Mouse (Mus musculus) MEL (cell line): ENCODE data around the gene Sod1. TPM values are rescaled to one million over a fixed set of nuclear protein-coding genes. Genes with fewer than 3 reads are reported as not detected.

Experiments
- DNase-seq: peaks from one replicate; pipeline ENCODE4 v3.0.0; 2011; ENCODE audit warnings: low read depth, low spot score
- H3K27ac ChIP-seq: 2 replicates; pipeline ENCODE4 v1.5.1; 2012; ENCODE audit warnings: low read depth, mild to moderate bottlenecking, control low read depth, low read length, moderate library complexity; ENCODE audit not compliant: control insufficient read depth
- H3K27me3 ChIP-seq, 2 experiments: fragments of 150-350 bp in 1 of 2; sonication (generic) in 1 of 2; 2 replicates each; pipeline ENCODE4 v1.6.1; 2012; ENCODE audit warnings: low read length in 2 of 2, mild to moderate bottlenecking in 2 of 2, improper control_type of control experiment in 1 of 2, moderate library complexity in 1 of 2; ENCODE audit not compliant: insufficient read depth in 2 of 2, control insufficient read depth in 1 of 2
- H3K36me3 ChIP-seq, 2 experiments: 2 replicates each; pipeline ENCODE4 v1.6.1; 2012 to 2014; ENCODE audit warnings: low read length in 2 of 2, improper control_type of control experiment in 1 of 2, inconsistent platforms in 1 of 2, mild to moderate bottlenecking in 1 of 2; ENCODE audit not compliant: insufficient read depth in 2 of 2, control insufficient read depth in 1 of 2
- H3K4me1 ChIP-seq, 2 experiments: fragments of 150-350 bp in 1 of 2; sonication (generic) in 1 of 2; 2 replicates each; pipeline ENCODE4 v1.6.1; 2012; ENCODE audit warnings: low read length in 2 of 2, improper control_type of control experiment in 1 of 2, mild to moderate bottlenecking in 1 of 2; ENCODE audit not compliant: insufficient read depth in 2 of 2, control insufficient read depth in 1 of 2
- H3K4me3 ChIP-seq, 2 experiments: fragments of 150-350 bp in 1 of 2; sonication (generic) in 1 of 2; 2 replicates each; pipeline ENCODE4 v1.5.1; 2012; ENCODE audit warnings: low read depth in 2 of 2, low read length in 2 of 2, mild to moderate bottlenecking in 2 of 2, moderate library complexity in 2 of 2, control low read depth in 1 of 2, improper control_type of control experiment in 1 of 2; ENCODE audit not compliant: control insufficient read depth in 1 of 2, insufficient read depth in 1 of 2
- H3K79me2 ChIP-seq: 2 replicates; pipeline ENCODE4 v1.6.1; 2012; ENCODE audit warnings: mild to moderate bottlenecking, low read length, moderate library complexity; ENCODE audit not compliant: control insufficient read depth, poor library complexity, insufficient read depth
- H3K9ac ChIP-seq: 2 replicates; pipeline ENCODE4 v1.6.1; 2012; ENCODE audit warnings: low read depth, mild to moderate bottlenecking, control low read depth, low read length, moderate library complexity; ENCODE audit not compliant: control insufficient read depth, poor library complexity, severe bottlenecking
- H3K9me3 ChIP-seq: fragments of 150-350 bp; sonication (generic); replicated peaks from 2 replicates; pipeline ENCODE4 v1.6.1; 2012; ENCODE audit warnings: mild to moderate bottlenecking, low read length, improper control_type of control experiment, moderate library complexity; ENCODE audit not compliant: insufficient read depth
- BHLHE40 ChIP-seq: IDR thresholded peaks from 2 replicates; pipeline ENCODE4 v1.6.1; 2012; ENCODE audit warnings: low read depth, mild to moderate bottlenecking, inconsistent platforms, low read length, improper control_type of control experiment, borderline replicate concordance
- CHD2 ChIP-seq: IDR thresholded peaks from 2 replicates; pipeline ENCODE4 v1.6.1; 2011; ENCODE audit warnings: low read length, improper control_type of control experiment
- CTCF ChIP-seq, 3 experiments: IDR thresholded peaks in 2 of 3; conservative IDR thresholded peaks in 1 of 3; 2 replicates each; pipeline ENCODE4 v1.5.1; 2011 to 2012; ENCODE audit warnings: low read length in 3 of 3, low read depth in 2 of 3, mild to moderate bottlenecking in 2 of 3, improper control_type of control experiment in 1 of 3, inconsistent platforms in 1 of 3, mixed read lengths in 1 of 3, moderate library complexity in 1 of 3; ENCODE audit not compliant: control insufficient read depth in 1 of 3, insufficient read depth in 1 of 3, poor library complexity in 1 of 3, severe bottlenecking in 1 of 3
- E2F4 ChIP-seq: IDR thresholded peaks from 2 replicates; pipeline ENCODE4 v1.6.1; 2011; ENCODE audit warnings: low read depth, low read length, improper control_type of control experiment, borderline replicate concordance
- ELF1 ChIP-seq: IDR thresholded peaks from 2 replicates; pipeline ENCODE4 v1.6.1; 2014; ENCODE audit warnings: low read depth, mild to moderate bottlenecking, inconsistent platforms, low read length, improper control_type of control experiment, moderate library complexity
- EP300 ChIP-seq, 2 experiments: IDR thresholded peaks; 2 replicates each; pipeline ENCODE4 v1.6.1; 2011; ENCODE audit warnings: improper control_type of control experiment in 2 of 2, low read length in 2 of 2, low read depth in 1 of 2, mild to moderate bottlenecking in 1 of 2
- GABPA ChIP-seq: IDR thresholded peaks from 2 replicates; pipeline ENCODE4 v1.6.1; 2012; ENCODE audit warnings: low read depth, mild to moderate bottlenecking, inconsistent platforms, low read length, improper control_type of control experiment, moderate library complexity
- GATA1 ChIP-seq: IDR thresholded peaks from 2 replicates; pipeline ENCODE4 v1.6.1; 2011; ENCODE audit warnings: low read depth, low read length, improper control_type of control experiment
- HCFC1 ChIP-seq: IDR thresholded peaks from 2 replicates; pipeline ENCODE4 v1.6.1; 2012; ENCODE audit warnings: low read depth, mild to moderate bottlenecking, inconsistent platforms, low read length, improper control_type of control experiment, moderate library complexity
- KAT2A ChIP-seq: conservative IDR thresholded peaks from 2 replicates; pipeline ENCODE4 v1.6.1; 2012; ENCODE audit warnings: low read depth, low read length, improper control_type of control experiment, inconsistent platforms
- MAFK ChIP-seq: IDR thresholded peaks from 2 replicates; pipeline ENCODE4 v1.6.1; 2011; ENCODE audit warnings: low read depth, mild to moderate bottlenecking, low read length, improper control_type of control experiment, borderline replicate concordance
- MAX ChIP-seq: IDR thresholded peaks from 2 replicates; pipeline ENCODE4 v1.6.1; 2011; ENCODE audit warnings: low read length, improper control_type of control experiment
- MAZ ChIP-seq: IDR thresholded peaks from 2 replicates; pipeline ENCODE4 v1.6.1; 2012; ENCODE audit warnings: low read depth, mild to moderate bottlenecking, inconsistent platforms, low read length, improper control_type of control experiment
- MXI1 ChIP-seq: IDR thresholded peaks from 2 replicates; pipeline ENCODE4 v1.6.1; 2011; ENCODE audit warnings: mild to moderate bottlenecking, low read depth, low read length, improper control_type of control experiment
- MYB ChIP-seq: IDR thresholded peaks from 2 replicates; pipeline ENCODE4 v1.6.1; 2011; ENCODE audit warnings: mild to moderate bottlenecking, low read depth, low read length, improper control_type of control experiment
- NRF1 ChIP-seq: IDR thresholded peaks from 2 replicates; pipeline ENCODE4 v1.6.1; 2014; ENCODE audit warnings: low read depth, mild to moderate bottlenecking, inconsistent platforms, low read length, improper control_type of control experiment, moderate library complexity; ENCODE audit not compliant: poor library complexity, insufficient read depth, severe bottlenecking
- POLR2A ChIP-seq, 2 experiments: IDR thresholded peaks; 2 replicates each; pipeline ENCODE4 v1.6.1; 2011 to 2012; ENCODE audit warnings: low read length in 2 of 2, mild to moderate bottlenecking in 2 of 2, control low read depth in 1 of 2, improper control_type of control experiment in 1 of 2, low read depth in 1 of 2, moderate library complexity in 1 of 2; ENCODE audit not compliant: control insufficient read depth in 1 of 2, insufficient read depth in 1 of 2, poor library complexity in 1 of 2
- POLR2AphosphoS2 ChIP-seq: IDR thresholded peaks from 2 replicates; pipeline ENCODE4 v1.6.1; 2011; ENCODE audit warnings: low read length, improper control_type of control experiment
- POLR2AphosphoS5 ChIP-seq: IDR thresholded peaks from 2 replicates; pipeline ENCODE4 v1.6.1; 2012; ENCODE audit warnings: low read depth, borderline replicate concordance, mild to moderate bottlenecking, inconsistent platforms, low read length, moderate library complexity, mixed read lengths
- RCOR1 ChIP-seq: IDR thresholded peaks from 2 replicates; pipeline ENCODE4 v1.6.1; 2012; ENCODE audit warnings: low read depth, mild to moderate bottlenecking, inconsistent platforms, low read length, improper control_type of control experiment
- SIN3A ChIP-seq: IDR thresholded peaks from 2 replicates; pipeline ENCODE4 v1.6.1; 2012; ENCODE audit warnings: low read length, improper control_type of control experiment, inconsistent platforms
- SMC3 ChIP-seq: IDR thresholded peaks from 2 replicates; pipeline ENCODE4 v1.6.1; 2011; ENCODE audit warnings: low read depth, low read length, improper control_type of control experiment
- TBP ChIP-seq: IDR thresholded peaks from 2 replicates; pipeline ENCODE4 v1.8.0; 2011; ENCODE audit warnings: low read depth, low read length, improper control_type of control experiment
- TCF12 ChIP-seq: IDR thresholded peaks from 2 replicates; pipeline ENCODE4 v1.6.1; 2014; ENCODE audit warnings: low read depth, mild to moderate bottlenecking, inconsistent platforms, low read length, improper control_type of control experiment, moderate library complexity
- ZC3H11A ChIP-seq: IDR thresholded peaks from 2 replicates; pipeline ENCODE4 v1.6.1; 2012; ENCODE audit warnings: low read depth, mild to moderate bottlenecking, inconsistent platforms, low read length, improper control_type of control experiment
- ZKSCAN1 ChIP-seq: IDR thresholded peaks from 2 replicates; pipeline ENCODE4 v1.6.1; 2012; ENCODE audit warnings: low read depth, mild to moderate bottlenecking, inconsistent platforms, low read length, improper control_type of control experiment, moderate library complexity
- ZNF384 ChIP-seq: IDR thresholded peaks from 2 replicates; pipeline ENCODE4 v1.6.1; 2012; ENCODE audit warnings: low read depth, mild to moderate bottlenecking, inconsistent platforms, low read length, improper control_type of control experiment
- polyA plus RNA-seq, 2 experiments: library from polyadenylated mRNA; stranded (reverse) in 1 of 2; unstranded in 1 of 2; fragments of >175 nt in 1 of 2; fragments of >200 nt in 1 of 2; gene quantifications; 2 replicates each; pipeline versions ENCODE4 v1.2.1 to v1.2.4; 2012; ENCODE audit warnings: low replicate concordance in 2 of 2, low read depth in 1 of 2; ENCODE audit not compliant: insufficient read length in 2 of 2, insufficient read depth in 1 of 2, missing spikeins in 1 of 2
- total RNA-seq: library from RNA; depleted of rRNA; stranded (reverse); fragments of 300-350 nt; gene quantifications from 2 replicates; pipeline ENCODE4 v1.2.3, GENCODE M21; 2012

Sod1 gene
- total and polyA plus RNA-seq, 3 experiments = 380 to 1,094 (median 474) TPM

DNA sequence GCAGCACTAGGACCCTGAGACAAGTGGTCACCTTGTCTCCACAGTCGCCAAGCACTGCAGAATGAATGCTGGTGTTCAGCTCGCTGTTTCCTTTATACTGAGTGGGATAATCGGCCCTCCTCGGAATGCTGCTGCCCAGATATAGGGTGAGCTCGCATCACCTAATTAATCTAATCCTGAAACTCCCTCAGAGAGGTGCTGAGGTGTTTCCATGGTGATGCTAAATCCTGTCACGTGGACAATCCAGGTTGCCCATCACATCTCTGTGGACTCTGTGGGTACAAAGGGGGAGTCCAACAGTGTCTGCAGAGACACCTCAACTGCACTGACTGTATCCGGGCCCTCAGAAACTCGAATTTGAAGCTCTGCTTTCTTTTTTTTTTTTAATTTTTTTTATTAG lies 49.1 kb upstream of the Sod1 start:
- Histone ChIP-seq H3K9ac (no peak overlapping the region), H3K4me1 (peaks cover under 1 to 6% of the 10 kb centered on the region in 2 experiments), H3K36me3 (peaks cover 0 to 6% of the 10 kb centered on the region in 2 experiments; a peak in 2 of 4 replicates), H3K27me3 (no peaks in the 10 kb centered on the region), H3K9me3 (no peaks in the 10 kb centered on the region), H3K27ac (no peak overlapping the region), H3K4me3 (no peak overlapping the region), H3K79me2 (no peaks in the 10 kb centered on the region)
- no peak for TF ChIP-seq MAFK
- no peak for TF ChIP-seq CHD2
- TF ChIP-seq ELF1 = no peak
- TF ChIP-seq POLR2A (IDR thresholded peaks at IDR 0.05; ENCODE audit: control insufficient read depth in 1 of 2, insufficient read depth in 1 of 2, low read depth in 1 of 2, low read length in 2 of 2, poor library complexity in 1 of 2) = no peak
- no peak for TF ChIP-seq GATA1
- TF ChIP-seq POLR2AphosphoS5 = no peak
- no peak for TF ChIP-seq BHLHE40
- TF ChIP-seq GABPA = no peak
- TF ChIP-seq HCFC1 = no peak
- TF ChIP-seq TCF12 = no peak
- no peak for TF ChIP-seq ZC3H11A
- TF ChIP-seq SIN3A = no peak
- TF ChIP-seq KAT2A = no peak
- no peak for DNase-seq

DNA sequence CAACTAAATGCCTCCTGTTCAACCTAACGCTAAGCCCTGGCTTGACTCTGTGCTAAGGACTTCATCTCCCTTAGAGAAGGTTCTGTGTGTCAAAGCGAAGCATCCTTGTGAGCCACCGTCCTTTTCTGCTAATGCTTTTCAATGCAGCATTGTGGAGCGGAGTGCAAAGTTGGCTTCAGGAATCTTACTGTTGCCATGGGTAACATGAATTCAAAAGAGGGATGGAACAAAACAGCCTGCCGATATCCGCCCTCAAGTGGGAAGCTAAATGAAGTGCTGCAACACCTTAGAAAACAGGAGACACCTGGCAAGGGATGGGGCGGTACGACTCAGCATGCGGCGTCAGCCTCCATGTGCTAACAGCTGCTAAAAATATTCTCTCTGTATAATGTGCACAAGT lies 44.1 kb upstream of the Sod1 start:
- TF ChIP-seq MYB = no peak
- TF ChIP-seq MAX = 0 out of 2 replicates have a peak, but pooled peaks have one; percentile 13
- no peak for TF ChIP-seq ELF1
- no peak for DNase-seq
- H3K4me3 ChIP-seq = no peak overlapping the region

DNA sequence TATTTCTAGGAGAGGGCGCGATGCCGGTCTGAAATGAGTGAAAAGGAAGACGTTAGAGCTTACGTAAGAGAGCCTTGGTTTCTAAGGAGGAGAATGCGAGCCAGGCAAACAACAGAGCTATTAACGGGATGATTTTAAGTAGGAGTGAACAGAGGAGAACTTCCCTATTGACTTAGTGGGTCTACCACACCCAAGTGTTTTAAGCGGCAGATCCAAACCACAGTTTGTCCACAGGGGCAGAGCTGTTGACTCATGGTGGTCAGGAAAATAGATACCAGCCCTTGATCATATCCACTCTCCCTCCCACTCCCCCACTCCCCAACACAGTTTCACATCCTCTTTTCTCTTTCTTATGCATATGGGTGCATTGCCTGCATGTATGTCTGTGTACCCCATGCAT lies 43.1 kb upstream of the Sod1 start:
- peak; percentile 94 for DNase-seq
- Histone ChIP-seq H3K27me3 (no peaks in the 10 kb centered on the region), H3K9ac (peak overlapping the region; percentile 47), H3K27ac (peak overlapping the region; percentile 96), H3K4me3 (peak overlapping the region; percentile 13 to 18; a peak in 3 of 4 replicates), H3K36me3 (peaks cover 0 to 40% of the 10 kb centered on the region in 2 experiments; a peak in 2 of 4 replicates), H3K79me2 (no peaks in the 10 kb centered on the region), H3K9me3 (no peaks in the 10 kb centered on the region), H3K4me1 (peaks cover 25 to 44% of the 10 kb centered on the region in 2 experiments)
- TF ChIP-seq E2F4 (no peak), NRF1 (no peak), ZKSCAN1 (peak; percentile 78), CTCF (IDR thresholded peaks at IDR 0.05 in 2 of 3, conservative IDR thresholded peaks at IDR 0.05 in 1 of 3; ENCODE audit: control insufficient read depth in 1 of 3, insufficient read depth in 1 of 3, low read depth in 2 of 3, low read length in 3 of 3, poor library complexity in 1 of 3, severe bottlenecking in 1 of 3) (no peak; a peak in 1 of 6 replicates), RCOR1 (peak; percentile 85), MXI1 (no peak), SMC3 (no peak), MAZ (no peak), POLR2AphosphoS2 (no peak), POLR2AphosphoS5 (no peak), TCF12 (peak; percentile 75), TBP (peak; percentile 30; the same call in 1 of the 2 replicates), KAT2A (no peak), BHLHE40 (no peak), GATA1 (peak; percentile 88), EP300 (IDR thresholded peaks at IDR 0.05; ENCODE audit: low read depth in 1 of 2, low read length in 2 of 2) (peak; percentile 93 to 95), ZNF384 (no peak)

More for the DNA sequence above, 44.1 kb upstream of the Sod1 start:
- Histone ChIP-seq H3K27ac (peak overlapping the region; percentile 96), H3K9ac (peak overlapping the region; percentile 47), H3K27me3 (no peaks in the 10 kb centered on the region), H3K9me3 (no peaks in the 10 kb centered on the region), H3K79me2 (no peaks in the 10 kb centered on the region), H3K36me3 (peaks cover 0 to 40% of the 10 kb centered on the region in 2 experiments; a peak in 2 of 4 replicates), H3K4me1 (peaks cover 25 to 44% of the 10 kb centered on the region in 2 experiments)
